Mouse (Mus musculus): ENCODE measurements around the gene Hap1.

- TF ChIP-seq POLR2A (IDR thresholded peaks at IDR 0.05; ENCODE audit: low read depth, low read length) (no peak), CTCF (IDR thresholded peaks at IDR 0.05; ENCODE audit: borderline replicate concordance, insufficient read depth, low read length) (no peak)
Measured at GRCm38 (mm10) chr11:100357408-100357807, 1.5 kb upstream of the Hap1 start.
